Mouse (Mus musculus) lung, postnatal 4 days (tissue): ENCODE results near the gene Adgrf5.
"Not testable (repeated sequence)": the region's sequence is repeated elsewhere in the genome, so short reads cannot be mapped to it uniquely, and the experiment has no call there.

Experiments used
- DNase-seq, 2 experiments: peaks; one replicate each; pipeline ENCODE4 v3.0.0; 2021

Adgrf5 gene

DNA sequence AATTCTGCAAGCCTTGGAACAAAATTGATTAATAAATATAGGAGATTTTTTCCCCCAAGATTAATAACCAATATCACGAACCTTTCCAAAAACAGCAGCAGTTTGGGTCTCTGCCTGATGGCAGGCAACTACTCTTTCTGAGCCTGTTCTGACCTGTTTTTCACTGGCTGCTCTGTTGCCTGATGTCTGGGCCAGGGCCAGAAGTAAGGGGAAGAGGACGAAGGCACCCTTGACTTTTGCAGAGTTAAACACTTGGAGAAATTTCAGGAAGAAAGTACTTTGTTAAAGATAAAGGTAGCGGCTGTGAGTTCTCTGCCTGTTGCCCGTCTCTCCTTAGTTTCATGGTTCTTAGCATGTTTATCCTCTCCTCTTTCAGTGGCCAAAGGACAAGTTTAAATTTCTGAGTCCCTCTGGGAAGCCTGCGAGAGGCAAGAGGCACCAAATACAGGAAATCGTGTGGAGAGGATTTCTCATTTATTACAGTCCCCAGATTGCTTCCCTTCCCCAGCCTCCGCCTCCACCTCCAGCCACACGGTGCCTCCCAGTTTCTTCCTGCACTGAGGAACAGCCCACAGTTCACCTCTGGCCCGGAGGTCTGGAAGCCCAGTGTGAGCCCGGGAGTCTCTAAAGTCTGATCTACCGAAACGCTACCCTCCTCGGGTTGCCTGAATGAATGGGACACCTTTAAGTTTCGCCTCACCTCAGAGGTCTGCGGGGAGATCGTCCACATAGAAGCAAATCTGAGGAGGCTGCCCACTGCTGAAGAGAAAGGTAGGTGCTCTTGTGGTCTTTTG lies at the start of gene Adgrf5:
Gene Adgrf5 (plus strand): TSS at position 626 of the 794 bp plus-strand sequence.
- peak; percentile 60 to 66 for DNase-seq

DNA sequence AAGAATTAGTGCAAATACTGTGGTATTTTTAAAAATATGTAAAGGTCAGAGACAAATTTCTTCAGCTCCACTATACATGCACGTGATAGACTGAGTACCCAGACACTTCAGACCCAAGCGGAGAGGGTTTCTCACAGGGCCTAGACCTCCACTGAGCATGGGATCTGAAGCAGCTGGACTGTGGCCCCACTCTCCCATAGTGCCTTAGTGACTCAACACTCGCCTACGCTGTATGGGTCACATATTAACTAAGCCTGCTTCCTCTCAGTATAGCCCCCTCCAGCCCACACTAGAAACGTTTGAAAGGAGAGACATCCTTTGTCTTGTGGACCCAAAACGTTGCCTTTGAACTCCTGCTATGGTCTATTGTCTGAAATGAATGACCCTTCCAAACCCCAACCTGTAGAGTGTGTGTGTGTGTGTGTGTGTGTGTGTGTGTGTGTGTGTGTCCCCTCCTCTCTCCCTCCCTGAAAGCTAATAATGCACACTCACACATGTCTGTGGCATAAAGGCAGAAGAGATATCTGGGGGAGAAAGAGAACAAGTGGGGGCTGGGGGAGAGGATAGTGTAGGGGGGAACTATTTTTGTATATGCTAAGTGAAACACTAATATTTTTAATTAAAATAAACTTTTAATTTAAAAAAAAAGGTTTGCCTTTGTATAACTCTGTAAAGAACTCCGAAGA lies 34.1 kb upstream of the Adgrf5 start:
- no peak for DNase-seq

DNA sequence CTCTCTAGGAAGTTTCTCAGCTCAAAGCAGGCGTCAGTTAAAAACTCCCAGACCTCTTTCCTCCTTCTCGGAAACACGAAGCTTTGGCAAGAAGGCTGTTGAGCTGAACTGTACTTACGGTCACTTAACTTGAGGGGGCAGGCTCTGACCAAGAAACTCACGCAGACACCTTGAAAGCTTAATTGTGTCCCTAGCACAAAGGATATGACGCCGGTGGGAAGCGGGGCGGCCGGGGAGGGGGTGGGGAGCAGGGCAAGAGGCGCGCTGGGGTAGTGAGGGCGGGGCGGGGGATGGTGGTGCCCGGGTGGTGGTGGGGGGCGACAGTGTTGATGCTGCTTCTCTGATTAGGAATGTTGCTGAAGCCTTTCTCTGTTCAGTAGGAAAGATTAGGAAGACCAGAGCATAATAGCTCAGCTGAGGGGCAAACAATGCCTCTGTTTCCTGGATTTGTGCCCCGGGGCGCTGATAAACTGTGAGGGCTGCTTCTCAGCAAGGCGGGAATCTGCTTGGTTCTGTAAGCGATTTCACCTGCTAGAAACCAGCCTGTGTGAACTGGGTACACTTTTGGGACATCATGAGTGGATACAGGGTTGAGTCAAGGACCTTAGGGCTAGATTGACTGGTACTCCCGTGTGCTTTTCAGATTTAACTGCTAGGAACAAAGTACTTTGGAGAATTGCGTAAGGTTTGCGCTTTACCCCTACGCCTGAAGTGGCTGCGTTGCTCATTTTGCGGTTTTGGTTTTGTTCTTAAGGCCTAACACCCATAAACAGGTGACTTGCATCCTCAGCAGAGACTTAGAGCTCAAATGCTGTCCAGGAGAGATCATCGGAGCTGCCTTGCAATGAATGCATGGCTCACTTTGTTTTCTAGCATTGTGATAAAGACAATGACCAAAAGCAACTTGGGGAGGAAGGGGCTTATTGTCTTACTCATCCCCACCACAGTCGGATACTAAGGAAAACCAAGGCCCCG lies 33.2 kb upstream of the Adgrf5 start:
- peak; percentile 72 to 80 for DNase-seq

DNA sequence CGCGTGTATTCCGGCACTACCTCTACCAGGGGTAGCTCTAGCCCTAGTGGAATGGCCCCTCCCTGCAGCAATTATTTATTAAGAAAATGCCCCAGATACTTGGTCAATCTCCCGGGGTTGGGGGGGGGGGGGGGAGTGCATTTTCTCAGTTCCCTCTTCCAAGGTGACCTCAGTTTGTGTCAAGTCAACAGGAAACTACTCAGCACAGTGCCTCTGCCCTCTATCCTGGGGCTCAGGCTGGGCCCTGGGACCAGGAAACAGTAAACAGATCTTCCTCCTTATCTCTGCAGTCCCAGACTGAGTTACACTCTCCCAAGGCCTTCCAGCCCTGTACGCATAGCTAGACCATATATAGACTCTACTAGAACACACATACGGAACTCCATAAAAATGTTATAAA lies 32.4 kb upstream of the Adgrf5 start:
- peak in 1 of 2 experiments; percentile 36 for DNase-seq

DNA sequence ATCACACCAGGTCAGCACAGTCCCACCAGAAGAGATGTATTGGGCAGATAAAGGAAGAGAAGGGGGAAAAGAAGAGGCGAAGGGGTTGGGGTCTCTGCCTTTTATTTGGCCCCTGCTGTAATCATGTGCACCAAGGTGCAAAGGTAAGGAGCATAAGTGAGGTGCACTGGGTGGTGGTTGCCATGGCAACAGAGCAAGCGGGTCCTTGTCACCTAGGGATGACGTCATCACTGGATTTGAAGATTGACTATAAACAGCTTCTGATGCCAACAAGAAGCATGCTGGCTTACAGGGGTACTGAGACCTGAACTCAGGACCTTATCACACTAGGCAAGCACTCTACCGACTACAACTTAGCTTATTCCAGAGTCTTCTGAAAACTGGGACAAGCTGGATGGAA lies 31.0 kb upstream of the Adgrf5 start:
- no peak for DNase-seq

DNA sequence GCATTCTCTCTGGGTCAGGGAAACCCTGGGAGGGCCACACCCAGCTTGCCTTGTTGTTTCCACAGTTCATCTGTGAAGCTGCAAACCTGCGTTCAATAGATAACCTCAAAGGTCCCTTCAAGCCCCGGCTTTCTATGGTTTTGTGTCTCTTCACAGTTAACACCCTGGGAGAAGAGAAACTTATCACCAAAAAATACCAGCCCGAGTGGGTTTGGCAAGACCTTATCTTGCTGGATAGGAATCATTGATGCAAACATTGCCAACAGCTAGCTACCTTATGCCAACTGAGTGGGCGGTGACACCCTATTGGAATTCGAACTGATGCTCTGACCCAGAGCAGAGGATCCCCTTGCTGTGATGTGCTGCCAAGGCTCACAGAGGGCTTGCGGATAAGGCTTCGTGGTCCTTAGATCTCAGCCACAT lies 30.5 kb upstream of the Adgrf5 start:
- no peak for DNase-seq

DNA sequence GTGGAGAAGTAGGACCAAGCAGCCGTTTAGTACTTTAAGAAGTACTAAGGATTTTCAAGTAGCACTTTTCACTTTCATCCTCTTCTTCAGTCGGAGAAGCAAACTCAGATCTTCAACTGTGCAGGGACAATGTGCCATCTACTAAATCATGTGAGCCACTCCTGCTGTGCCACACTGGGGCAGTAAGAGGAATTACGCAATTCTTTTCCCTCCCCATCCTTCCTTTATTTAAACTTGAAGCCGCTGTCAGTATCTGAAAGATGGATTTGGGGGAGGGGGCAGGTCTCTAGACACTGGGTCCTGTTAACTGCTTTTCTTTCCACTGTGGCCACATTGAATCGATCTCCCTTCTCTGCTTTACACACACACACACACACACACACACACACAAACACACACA lies 27.6 kb upstream of the Adgrf5 start:
- DNase-seq, result no peak

DNA sequence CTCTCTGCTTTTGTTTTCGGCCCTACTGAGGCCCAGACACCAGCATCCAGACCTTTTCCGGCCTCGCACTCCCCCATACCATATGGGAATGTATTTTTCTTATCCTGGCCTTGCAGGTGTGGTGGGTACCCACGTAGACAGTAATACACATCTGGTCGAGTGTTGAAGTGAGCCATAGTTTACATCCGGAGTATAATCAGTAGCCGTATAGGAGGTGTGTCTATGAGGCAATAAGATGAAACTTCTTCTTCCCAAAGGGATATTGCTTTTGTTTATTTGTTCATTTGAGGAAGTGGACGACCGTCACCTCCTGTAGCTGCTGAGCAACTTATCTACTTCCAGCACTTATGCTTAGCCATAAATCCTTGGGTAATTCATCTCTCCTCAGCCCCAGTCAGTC lies 26.2 kb upstream of the Adgrf5 start:
- DNase-seq, result no peak

DNA sequence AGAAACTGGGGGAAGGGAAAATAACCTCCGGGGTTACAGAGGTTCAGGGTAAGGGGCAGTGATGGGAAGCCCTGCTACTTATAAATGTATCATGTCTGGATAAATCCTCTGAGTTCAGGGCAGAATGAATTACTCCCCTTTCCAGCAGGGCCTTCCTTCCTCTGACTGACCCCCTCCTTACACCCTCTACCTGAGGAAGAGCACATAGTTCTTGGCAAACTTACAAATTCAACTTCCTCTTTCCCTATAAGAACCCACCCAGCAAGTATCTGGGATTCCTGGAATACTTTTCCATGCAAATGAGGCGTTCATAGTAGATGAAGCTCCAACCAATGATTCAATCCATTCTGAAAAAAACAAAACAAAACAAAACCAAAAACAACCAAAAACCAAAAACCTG lies 22.6 kb upstream of the Adgrf5 start:
- DNase-seq, result no peak

DNA sequence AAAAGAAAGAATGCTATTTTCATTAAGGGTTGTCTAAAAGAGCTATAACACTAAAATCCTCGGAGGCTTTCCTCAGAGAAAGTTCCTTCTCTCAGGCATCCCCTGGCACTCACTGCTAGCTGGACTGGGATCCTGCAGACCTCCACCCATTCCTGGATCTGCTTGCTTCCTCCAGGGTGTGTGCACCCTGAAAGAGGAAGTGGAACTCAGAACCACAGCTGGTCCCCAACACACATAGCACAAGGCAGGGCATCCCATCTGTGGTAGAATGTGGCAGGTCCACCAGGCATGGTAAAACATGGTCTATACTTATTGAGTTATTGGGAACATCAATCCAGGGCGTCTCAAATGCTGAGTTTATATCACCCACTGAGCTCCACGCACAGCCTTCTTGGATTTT lies 22.0 kb upstream of the Adgrf5 start:
- peak in 1 of 2 experiments; percentile 23 for DNase-seq

DNA sequence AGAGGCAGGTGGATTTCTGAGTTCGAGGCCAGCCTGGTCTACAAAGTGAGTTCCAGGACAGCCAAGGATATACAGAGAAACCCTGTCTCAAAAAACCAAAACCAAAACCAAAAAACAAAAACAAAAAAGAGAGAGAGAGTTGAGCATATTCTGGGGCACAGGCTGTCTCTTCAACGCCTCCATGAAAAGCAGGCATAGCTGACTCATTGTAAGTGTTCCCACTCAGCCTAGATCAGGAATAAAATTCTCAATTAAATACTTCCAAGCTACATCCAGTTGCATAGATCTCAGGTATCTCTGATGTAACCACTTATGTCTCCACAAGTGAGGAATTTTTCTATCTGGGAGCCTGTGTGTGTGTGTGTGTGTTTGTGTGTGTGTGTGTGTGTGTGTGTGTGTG lies 13.8 kb upstream of the Adgrf5 start:
- DNase-seq, result not testable (repeated sequence)

DNA sequence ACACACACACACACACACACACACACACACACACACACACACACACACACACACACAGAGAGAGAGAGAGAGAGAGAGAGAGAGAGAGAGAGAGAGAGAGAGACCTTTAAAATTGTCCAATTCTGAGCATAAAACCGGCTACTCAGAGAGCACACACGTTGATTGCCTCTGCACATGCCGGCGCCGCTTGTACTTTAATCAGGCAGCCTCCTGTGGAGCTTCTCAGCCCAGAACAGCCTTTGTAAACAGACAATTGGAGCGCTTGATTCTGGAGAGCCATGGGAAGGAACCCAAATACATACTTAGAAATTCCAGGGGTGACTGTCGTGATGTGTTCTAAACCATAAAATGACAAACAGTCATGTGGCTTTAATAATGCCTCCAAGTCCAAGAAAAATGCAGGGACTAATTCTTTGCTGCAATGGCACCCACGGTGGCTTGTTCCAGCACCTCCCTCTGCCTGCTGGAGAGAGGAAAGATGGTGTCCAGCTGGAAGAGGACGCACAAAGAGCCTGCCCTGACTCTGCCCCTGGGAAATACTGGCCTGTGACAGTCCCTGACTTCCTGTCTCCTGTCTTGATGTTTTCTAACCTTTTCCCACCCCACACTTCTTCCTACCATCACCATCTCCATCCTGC lies 2.2 kb upstream of the Adgrf5 start:
- no peak for DNase-seq

DNA sequence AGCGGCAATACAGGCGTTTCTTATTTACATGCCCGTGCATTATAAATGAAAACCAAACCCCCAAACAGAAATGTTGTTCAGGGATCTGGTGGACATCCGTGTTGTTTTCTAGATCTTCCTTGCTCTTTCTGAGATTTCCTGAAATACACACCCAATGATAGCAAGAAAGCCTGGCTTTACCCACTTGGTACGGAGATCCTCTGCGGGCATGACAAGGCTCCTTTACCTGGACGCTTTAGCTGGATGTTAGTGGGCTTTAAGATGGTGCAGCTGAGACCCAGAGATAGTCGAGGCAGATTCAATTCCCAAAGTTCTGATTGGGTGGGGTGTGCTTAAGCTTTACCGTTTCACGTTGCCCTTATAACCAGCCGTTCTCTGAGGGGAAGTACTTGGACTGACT lies 770 bp downstream of the Adgrf5 start:
- no peak for DNase-seq

DNA sequence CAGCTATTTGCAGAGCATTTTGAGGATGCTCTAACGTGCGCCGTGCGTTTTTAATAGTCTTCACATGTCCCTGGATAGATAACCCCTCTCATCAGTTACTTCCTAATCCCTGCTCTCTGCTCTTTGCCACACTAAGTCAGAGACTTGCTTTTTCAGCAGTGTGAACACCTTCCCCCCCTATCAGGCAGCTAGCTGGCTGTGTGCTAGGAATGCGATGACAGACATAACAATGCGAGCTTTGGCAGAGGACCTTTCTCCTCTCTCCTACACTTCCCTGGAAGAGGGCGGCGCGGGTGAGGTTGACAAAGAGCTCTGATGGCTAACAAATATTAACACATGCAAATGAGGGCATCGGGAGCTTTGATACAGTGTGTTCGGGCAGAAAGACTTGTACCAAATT lies 2.1 kb downstream of the Adgrf5 start:
- peak in 1 of 2 experiments; percentile 47 for DNase-seq

DNA sequence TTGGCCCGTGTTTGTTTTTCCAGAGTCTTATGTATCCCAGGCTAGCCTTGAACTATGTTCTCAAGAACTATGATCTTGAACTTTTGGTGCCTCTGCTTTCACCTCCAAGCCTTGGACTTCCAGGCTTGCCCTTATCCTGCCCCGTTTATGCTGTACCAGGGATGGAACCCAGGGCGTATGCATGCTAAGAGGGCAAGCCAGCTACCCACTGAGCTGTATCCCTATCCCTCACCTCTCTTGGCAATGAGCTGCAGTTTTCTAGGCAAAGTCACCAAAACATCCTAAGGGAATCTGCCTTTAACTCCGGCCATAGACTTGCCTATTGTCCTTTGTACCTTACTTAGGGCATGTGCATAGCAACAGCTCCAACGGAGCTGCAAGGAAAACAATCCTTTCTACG lies 2.6 kb downstream of the Adgrf5 start:
- DNase-seq, result no peak

DNA sequence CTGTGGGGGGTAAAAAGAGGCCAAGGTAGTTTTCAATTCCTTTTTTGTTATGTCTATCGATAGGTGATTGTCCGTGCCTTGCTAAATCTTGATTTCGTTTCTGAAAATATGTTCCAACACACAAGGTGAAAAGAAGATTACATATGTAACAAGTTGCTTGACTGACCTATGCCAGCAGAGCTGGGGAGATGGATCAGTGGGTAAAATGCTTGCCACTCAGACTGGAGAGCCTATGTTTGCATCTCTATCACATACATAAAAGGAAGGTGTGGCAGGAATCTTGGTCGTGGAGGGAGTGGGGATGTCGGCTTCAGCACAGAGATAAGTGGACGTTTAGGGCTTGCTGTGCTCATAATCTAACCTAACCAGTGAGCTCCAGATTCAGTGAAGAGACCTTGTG lies 3.7 kb downstream of the Adgrf5 start:
- DNase-seq, result no peak

DNA sequence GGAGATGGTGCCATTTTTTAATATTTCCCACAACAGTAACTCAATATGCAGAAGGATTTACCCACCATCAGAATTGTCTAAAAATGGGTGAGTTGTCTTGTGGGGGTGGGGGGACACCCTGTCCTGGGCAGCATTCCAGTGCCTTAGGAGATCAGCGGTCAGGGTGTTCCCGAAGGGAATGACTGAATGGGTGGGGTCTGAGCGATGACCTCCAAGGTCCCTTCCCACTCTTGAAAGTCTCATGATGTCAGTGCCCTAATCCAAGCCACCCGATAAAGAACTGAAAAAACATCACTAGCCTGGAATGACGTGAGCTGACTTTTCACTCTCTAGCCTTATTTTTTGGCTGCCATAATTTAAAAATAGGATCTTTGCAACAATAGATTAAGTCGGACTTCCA lies 5.0 kb downstream of the Adgrf5 start:
- no peak for DNase-seq

DNA sequence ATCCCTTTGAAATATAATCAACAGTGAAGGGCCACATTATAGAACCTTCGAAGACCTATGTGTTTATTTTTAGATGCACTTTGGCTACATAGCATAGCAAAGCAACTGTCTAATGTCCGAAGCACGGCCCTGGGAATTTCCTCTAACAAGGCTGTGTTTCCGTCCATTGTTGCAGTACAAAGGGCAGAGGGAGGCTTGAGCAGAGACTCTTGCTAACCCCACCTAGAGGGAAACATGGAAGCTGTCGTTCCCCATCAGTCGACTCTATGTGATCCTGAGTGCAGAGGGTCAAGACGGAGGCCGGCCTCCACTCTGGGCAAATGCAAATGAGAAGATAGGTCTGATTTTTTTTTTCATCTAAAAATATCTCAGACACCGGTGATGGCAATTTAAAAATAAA lies 6.2 kb downstream of the Adgrf5 start:
- peak in 1 of 2 experiments; percentile 58 for DNase-seq

DNA sequence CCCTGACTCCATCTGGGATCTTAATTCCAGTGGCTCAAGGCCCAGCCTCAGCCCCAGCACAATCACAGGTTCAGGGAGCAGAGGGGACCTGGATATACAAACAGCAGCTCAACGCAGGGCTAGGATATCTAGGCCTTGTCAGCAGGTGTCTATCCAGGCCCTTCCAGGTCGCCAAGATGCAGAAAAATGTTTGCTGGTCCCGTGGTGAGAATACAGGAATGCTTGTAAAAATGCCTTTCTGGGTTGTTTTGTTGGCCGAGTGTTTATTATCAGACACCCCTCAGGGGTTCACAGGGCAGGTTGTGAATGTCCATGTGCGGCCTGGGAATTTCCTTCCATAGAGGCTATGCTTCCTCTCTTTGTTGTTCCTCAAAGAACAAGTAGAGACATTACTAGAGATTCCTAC lies 7.9 kb downstream of the Adgrf5 start:
- no peak for DNase-seq

DNA sequence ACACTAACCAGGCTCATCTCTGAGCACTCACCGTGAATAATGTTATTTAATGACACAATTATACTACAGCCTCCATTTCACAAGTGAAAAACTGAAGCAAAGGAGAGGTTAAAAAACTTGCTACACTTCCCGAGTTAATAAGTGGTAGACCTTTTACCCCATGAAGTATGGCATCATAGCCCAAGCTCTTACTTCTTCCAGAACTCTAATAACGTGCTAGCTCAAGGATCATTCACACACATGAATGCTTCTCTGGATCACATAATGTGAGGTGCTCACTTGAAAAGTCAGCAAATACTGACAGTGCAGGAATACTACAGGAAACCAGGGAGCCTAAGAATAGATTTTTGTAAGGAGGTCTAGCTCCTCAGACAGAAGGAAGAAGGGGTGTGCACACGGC lies 12.4 kb downstream of the Adgrf5 start:
- DNase-seq, result no peak

DNA sequence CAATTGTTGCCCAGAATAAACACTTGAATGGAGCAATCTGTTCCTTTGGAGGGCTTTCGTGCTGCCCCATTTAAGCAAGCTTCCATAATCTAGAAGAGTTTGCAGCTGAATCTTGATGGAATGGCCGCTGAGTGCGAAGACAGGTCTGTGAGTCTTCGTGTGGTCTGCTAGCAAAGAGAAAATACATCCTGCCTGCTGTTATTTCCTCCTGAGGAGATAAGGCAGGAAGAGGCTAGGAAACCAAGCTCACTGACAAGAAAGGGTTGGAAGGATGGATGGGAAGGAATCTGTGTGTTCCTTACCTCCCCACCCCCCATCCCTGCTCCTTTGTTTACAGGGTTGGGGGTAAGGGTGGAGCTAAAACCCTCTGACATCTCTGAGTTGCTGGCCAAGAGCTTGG lies 13.8 kb downstream of the Adgrf5 start:
- no peak for DNase-seq

DNA sequence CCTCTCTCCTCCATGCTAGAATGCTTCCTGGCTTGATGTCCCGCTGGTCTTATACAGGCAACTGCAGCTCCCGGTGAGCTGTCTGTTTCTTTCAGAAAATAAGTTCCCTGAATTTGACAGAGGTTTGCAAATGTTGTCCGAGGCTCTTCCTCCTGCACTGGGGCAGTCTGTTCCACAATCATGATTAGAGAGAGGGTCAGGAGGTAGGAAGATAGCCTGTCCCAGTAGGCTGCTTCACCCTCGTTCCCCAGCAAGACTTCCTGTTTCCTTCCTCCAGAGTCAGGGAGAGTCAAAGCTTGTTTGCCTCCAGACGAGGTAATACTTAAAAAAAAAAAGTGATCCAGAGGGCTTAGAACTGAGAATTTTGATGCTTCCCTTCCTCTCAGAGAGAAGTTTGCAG lies 16.3 kb downstream of the Adgrf5 start:
- no peak for DNase-seq

DNA sequence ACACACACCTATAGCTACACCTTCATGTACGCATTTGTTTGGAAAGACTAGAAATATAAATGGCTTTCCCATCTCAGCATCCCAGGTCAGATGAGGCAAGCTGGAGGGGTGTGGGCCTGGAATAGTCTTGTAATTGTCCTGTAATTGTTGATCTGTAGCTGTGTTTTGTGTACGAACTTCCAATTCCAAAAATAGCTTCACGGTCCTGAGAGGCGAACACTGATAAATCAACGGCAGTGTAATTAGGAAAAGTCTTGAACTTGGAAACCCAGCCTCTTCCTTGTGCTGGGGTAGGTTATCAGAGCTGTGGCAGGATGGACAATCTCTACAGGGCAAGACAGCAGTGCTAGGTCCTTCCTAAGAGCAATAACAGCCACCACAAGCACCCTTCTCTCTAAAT lies 18.5 kb downstream of the Adgrf5 start:
- DNase-seq, result no peak
